Mouse (Mus musculus): Measurements from ENCODE around the gene Gosr2. TPM values are rescaled to one million over a fixed set of nuclear protein-coding genes. Genes with fewer than 3 reads are reported as not detected.

Gosr2 gene
- 56.2 TPM for total RNA-seq (2023)

DNA sequence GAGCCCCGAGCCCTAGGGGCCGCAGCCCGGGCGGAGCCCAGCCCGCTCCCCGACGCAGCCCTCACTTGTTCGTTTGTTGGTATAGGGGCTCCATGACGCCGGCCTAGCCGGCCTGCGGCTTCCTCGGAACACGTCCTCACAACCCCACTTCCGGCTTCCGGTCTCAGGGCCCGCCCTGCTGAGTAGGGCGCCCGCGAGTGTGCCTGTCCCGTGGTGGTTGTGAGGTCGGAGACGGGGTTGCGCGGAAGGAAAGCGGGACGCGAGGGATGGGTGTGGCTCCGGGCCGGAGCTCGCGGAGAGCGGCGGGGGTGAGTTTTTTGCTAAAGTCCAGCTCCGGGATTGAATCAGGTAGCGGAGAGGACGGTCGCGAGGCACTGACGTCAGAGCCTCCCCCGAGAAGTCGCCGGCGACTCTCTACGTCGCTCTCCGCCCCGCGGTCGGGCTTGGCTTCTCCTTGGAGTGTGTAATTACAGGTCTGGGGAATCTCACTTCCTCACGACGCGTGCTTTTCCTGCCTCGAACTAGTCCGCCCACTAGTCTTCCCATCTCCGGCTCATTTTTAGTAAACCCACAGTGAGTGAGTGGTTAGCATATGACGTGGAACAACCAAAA, at the start of gene Gosr2:
Gene Gosr2, minus strand, starts transcription at position 334 of the 612 bp plus-strand sequence.

DNA sequence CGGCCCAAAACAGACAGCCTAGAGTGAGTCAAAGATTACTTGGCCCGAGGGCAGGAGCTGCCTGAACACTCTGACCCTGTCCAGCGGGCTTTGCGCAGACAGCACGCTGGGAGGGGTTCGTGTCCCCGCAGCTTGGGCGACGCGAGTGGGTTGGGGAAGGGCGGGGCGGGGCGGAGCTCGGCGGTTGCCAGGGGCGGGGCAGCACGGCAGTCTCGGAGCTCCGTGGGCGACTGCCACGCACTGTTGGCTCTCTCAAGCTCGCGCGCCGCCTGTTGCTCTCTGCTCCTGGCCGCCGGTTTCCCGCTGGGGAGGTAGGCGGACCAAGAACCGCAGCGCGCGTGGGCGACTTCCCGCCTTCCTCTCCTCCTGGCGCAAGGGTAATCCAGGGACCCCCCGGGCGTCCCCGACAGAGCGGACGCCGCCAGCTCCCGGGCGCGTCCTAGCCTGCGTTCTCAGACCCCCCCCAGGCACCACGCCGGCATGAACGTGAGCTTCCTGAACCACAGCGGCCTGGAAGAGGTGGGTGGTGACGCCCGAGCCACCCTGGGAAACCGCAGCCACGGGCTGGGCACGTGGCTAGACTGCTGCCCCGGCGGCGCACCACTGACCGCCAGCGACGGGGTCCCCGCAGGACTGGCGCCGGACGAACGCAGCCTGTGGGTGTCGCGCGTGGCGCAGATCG, 48.3 kb downstream of the Gosr2 start, which contains the start of gene Rprml:
Gene Rprml, plus strand, starts transcription at position 270 of the 682 bp plus-strand sequence.

DNA sequence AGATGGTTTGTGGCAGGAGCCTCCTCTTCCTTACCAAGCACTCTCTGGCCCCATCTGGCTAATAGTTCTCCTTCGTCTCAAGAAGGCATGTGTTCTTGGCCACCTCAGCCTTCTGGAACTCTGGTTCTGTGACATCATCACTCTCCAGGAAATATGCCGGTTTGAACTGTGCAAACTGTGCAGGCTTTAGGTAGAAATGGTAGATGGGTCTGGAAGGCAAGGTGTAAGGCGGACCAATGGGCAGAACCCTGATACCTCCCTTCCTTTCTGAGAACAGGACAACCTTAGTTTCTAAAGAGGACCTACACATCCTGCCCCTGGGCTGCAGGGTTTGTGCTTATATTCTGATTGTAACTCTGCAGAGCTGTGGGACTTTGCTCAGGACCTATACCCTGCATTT, 58.9 kb downstream of the Gosr2 start, which contains the start of gene Lyzl6:
Gene Lyzl6, minus strand, starts transcription at position 101 of the 400 bp plus-strand sequence.

Other genes with a start within 250 kb of the Gosr2 start
- gene Lrrc37a, start 193.3 kb downstream of the Gosr2 start, total RNA-seq (2023), result not detected
- not detected for gene Gm884, start 76.8 kb downstream of the Gosr2 start, total RNA-seq (2023)
- 0.68 TPM for gene Lyzl6, start 59.0 kb downstream of the Gosr2 start, total RNA-seq (2023)
- gene Rprml, start 48.3 kb downstream of the Gosr2 start, total RNA-seq (2023), result not detected
- gene Wnt9b, start 51.9 kb upstream of the Gosr2 start, total RNA-seq (2023), result not detected
- gene Wnt3, start 76.3 kb upstream of the Gosr2 start, total RNA-seq (2023), result not detected

Measured in CD4-positive naive resting alpha-beta T cell, adult 57 days (primary cell).